In the genomic region with DNA sequence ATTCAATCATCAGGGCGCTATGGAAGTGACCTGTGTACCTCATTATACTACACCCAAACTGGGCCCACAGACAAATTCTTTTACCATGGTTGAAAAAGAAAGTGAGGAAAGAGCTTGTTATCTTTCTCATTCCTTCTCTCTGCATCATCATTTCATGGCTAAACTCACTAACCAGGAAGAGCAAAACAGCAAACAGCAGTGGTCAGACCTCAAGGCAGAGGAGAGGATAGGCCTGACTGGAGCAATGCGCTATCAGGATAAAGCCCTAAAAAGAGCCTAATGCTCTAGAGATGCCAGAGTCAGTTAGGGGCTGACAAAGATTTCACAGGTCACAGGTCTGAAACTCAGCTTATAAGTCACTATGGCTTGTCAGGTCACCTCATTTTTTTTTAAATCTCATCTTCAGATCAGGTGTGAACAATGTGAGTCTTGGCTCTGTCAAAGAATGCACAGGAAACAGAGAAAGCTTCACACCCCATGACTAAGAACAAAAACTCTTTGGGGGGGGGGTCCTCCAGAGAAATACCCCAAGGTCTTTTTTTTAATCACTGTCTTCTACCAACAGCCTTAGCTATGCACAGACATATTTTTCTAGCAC, we compare ENCODE assay signal across 25 mouse cellular contexts.
DNase-seq lines count a peak whose midpoint lies in the region; ATAC-seq lines count a peak whose summit lies in the region.
"Had no signal": no experiment of that assay in that cellular context is flagged by ENCODE, and none has a peak within 500 bp of the region (broad histone marks: within the 10 kb centered on the region; RNA-seq: fewer than 3 reads in every experiment).

No protein-coding gene starts in this region.

- peak; percentile 10 for DNase-seq in adrenal gland, adult 2 months
- no peak for DNase-seq in adrenal gland, postnatal 36 days
- peak; percentile 37 for DNase-seq in Muller cell, postnatal 12 days (ENCODE audit: inconsistent ontology term)
- DNase-seq in induced T-regulatory cell, adult 2 months (ENCODE audit: low read depth): peak; percentile 76
- peak; percentile 29 for DNase-seq in naive thymus-derived CD4-positive, alpha-beta T cell, adult 2 months (ENCODE audit: low read depth)
- no peak for DNase-seq in spleen, adult 18-20 months
- no peak for DNase-seq in thymus, postnatal 10 days (ENCODE audit: low spot score in 2 of 2)
- DNase-seq: adrenal gland, postnatal 10 days; cerebellum, adult 11-12 months; cerebellum, postnatal 10 days; embryo, embryonic 11 days; gastrocnemius, postnatal 36 days; heart, adult 18-20 months; heart, postnatal 14 days; kidney, adult 11 months had no signal

- 0 out of 2 replicates have a peak, but pooled peaks cover 4% of the 10 kb centered on the region for H3K4me1 ChIP-seq in forebrain, embryonic 12.5 days
- H3K4me1 ChIP-seq: forebrain, embryonic 15.5 days; hindbrain, embryonic 13.5 days had no signal

- H3K27ac ChIP-seq in forebrain, embryonic 12.5 days: no peak overlapping the region
- H3K27ac ChIP-seq: forebrain, embryonic 10.5 days; forebrain, embryonic 15.5 days; heart, embryonic 15.5 days; hindbrain, embryonic 13.5 days; hindbrain, postnatal 0 days had no signal

- H3K4me3 ChIP-seq in forebrain, embryonic 12.5 days (replicated peaks): no peak overlapping the region
- H3K4me3 ChIP-seq: embryonic facial prominence, embryonic 15.5 days; erythroblast, embryonic 14.5 days; forebrain, embryonic 10.5 days; forebrain, embryonic 15.5 days; heart, embryonic 15.5 days; hindbrain, embryonic 13.5 days had no signal

- no peak overlapping the region for H3K9ac ChIP-seq in forebrain, embryonic 12.5 days
- H3K9ac ChIP-seq: embryonic facial prominence, embryonic 15.5 days; forebrain, embryonic 15.5 days; heart, embryonic 15.5 days; hindbrain, embryonic 13.5 days had no signal

- ATAC-seq in forebrain, embryonic 12.5 days (ENCODE audit: low FRiP score): no peak
- ATAC-seq: forebrain, embryonic 15.5 days had no signal

- no peaks in the 10 kb centered on the region for H3K36me3 ChIP-seq in forebrain, embryonic 12.5 days (replicated peaks)
- H3K36me3 ChIP-seq: embryonic facial prominence, embryonic 15.5 days; forebrain, embryonic 10.5 days; forebrain, embryonic 15.5 days; G1E; heart, embryonic 15.5 days; hindbrain, embryonic 13.5 days had no signal

- H3K27me3 ChIP-seq in forebrain, embryonic 12.5 days: 0 out of 2 replicates have a peak, but pooled peaks cover 4% of the 10 kb centered on the region
- H3K27me3 ChIP-seq: forebrain, embryonic 15.5 days; heart, embryonic 15.5 days had no signal

- H3K4me2 ChIP-seq in forebrain, embryonic 12.5 days: no peak overlapping the region
- H3K4me2 ChIP-seq: embryonic facial prominence, embryonic 15.5 days; forebrain, embryonic 15.5 days; heart, embryonic 11.5 days; heart, embryonic 15.5 days; hindbrain, embryonic 13.5 days had no signal

- H3K9me3 ChIP-seq in forebrain, embryonic 12.5 days: no peaks in the 10 kb centered on the region
- H3K9me3 ChIP-seq: embryonic facial prominence, embryonic 15.5 days; forebrain, embryonic 10.5 days; forebrain, embryonic 15.5 days; heart, embryonic 15.5 days; hindbrain, embryonic 13.5 days had no signal

- WGBS in forebrain, embryonic 12.5 days: 92% methylated on average over 2 of the region's 2 CpGs

Comparison
In these comparisons a context has a peak if more than half of its experiments do, and no peak if none do; other contexts are left out.
1. DNase-seq: peak in adrenal gland, adult 2 months (single experiment), Muller cell, postnatal 12 days (single experiment), induced T-regulatory cell, adult 2 months (single experiment) and naive thymus-derived CD4-positive, alpha-beta T cell, adult 2 months (single experiment); none in adrenal gland, postnatal 36 days (0 of 2), spleen, adult 18-20 months (0 of 2) and thymus, postnatal 10 days (0 of 2).